Mouse (Mus musculus) hindbrain, embryonic 14.5 days (tissue): ENCODE results near the gene Mob3a. TPM values are rescaled to one million over a fixed set of nuclear protein-coding genes. Genes with fewer than 3 reads are reported as not detected.

Experiments used
- ATAC-seq: fragments of 200-750 bp; cut with Nextera tagmentation; 2 replicates; pipeline ENCODE4 v1.8.0; 2017; ENCODE audit warnings: moderate number of reproducible peaks, mild to moderate bottlenecking, moderate TSS enrichment, moderate library complexity; ENCODE audit not compliant: low FRiP score
- DNase-seq: peaks from one replicate; pipeline ENCODE4 v3.0.0-alpha.2; 2015; ENCODE audit warnings: low spot score
- H3K27ac ChIP-seq: fragments of 300-500 bp; sonication (generic); 2 replicates; pipeline ENCODE4 v1.5.1; 2014; ENCODE audit warnings: mild to moderate bottlenecking, moderate library complexity
- H3K27me3 ChIP-seq: fragments of 300-500 bp; sonication (generic); 2 replicates; pipeline ENCODE4 v1.6.1; 2014; ENCODE audit warnings: mild to moderate bottlenecking, low read length, mixed read lengths; ENCODE audit not compliant: control insufficient read depth, insufficient read depth
- H3K36me3 ChIP-seq: fragments of 300-500 bp; sonication (generic); replicated peaks from 2 replicates; pipeline ENCODE4 v1.6.1; 2014; ENCODE audit not compliant: control insufficient read depth, insufficient read depth
- H3K4me1 ChIP-seq: fragments of 300-500 bp; sonication (generic); replicated peaks from 2 replicates; pipeline ENCODE4 v1.6.1; 2014; ENCODE audit warnings: antibody characterized with exemption, low read length, mixed read lengths; ENCODE audit not compliant: control insufficient read depth, insufficient read depth
- H3K4me2 ChIP-seq: fragments of 300-500 bp; sonication (generic); replicated peaks from 2 replicates; pipeline ENCODE4 v1.6.1; 2014; ENCODE audit warnings: mild to moderate bottlenecking, moderate library complexity
- H3K4me3 ChIP-seq: fragments of 300-500 bp; sonication (generic); replicated peaks from 2 replicates; pipeline ENCODE4 v1.5.1; 2014; ENCODE audit warnings: mild to moderate bottlenecking, low read length
- H3K9ac ChIP-seq: fragments of 300-500 bp; sonication (generic); 2 replicates; pipeline ENCODE4 v1.6.1; 2014
- H3K9me3 ChIP-seq: fragments of 300-500 bp; sonication (generic); 2 replicates; pipeline ENCODE4 v1.6.1; 2016; ENCODE audit warnings: low read length; ENCODE audit not compliant: control insufficient read depth
- WGBS: fragments of 180-500 bp; shearing (Covaris S2); extraction: QIAGEN DNeasy Blood & Tissue Kit; methylation state at CpG from one replicate; pipeline ENCODE4 v1.1.7; 2014; 5-methylcytosine and 5-hydroxymethylcytosine counted together
- polyA plus RNA-seq: library from polyadenylated mRNA; unstranded; fragments of >200 nt; fragmentation: Nextera tagmentation; extraction: Ambion mirVana; gene quantifications from 2 replicates; pipeline ENCODE4 v1.2.1, GENCODE M21; 2014

Mob3a gene
- polyA plus RNA-seq, 1 experiment from 2014 or later = 47.1 TPM

GRCm38 (mm10) chr10:80695801-80696501 is 5.8 kb downstream of the Mob3a start:
- no peak for ATAC-seq
- no peak overlapping the region for H3K4me3 ChIP-seq
- no peaks in the 10 kb centered on the region for H3K27me3 ChIP-seq
- peaks cover 30% of the 10 kb centered on the region for H3K36me3 ChIP-seq
- H3K27ac ChIP-seq = no peak overlapping the region
- 76% methylated on average over 10 of the region's 10 CpGs for WGBS
- H3K9ac ChIP-seq = no peak overlapping the region
- no peak overlapping the region for H3K4me2 ChIP-seq
- H3K9me3 ChIP-seq = no peaks in the 10 kb centered on the region
- DNase-seq = no peak
- H3K4me1 ChIP-seq = peaks cover 16% of the 10 kb centered on the region

GRCm38 (mm10) chr10:80695186-80695585 is 6.6 kb downstream of the Mob3a start:
- H3K4me2 ChIP-seq = no peak overlapping the region
- H3K4me3 ChIP-seq = no peak overlapping the region
- peaks cover 8% of the 10 kb centered on the region for H3K4me1 ChIP-seq
- H3K36me3 ChIP-seq = peaks cover 38% of the 10 kb centered on the region
- 84% methylated on average over 2 of the region's 2 CpGs for WGBS
- H3K27me3 ChIP-seq = no peaks in the 10 kb centered on the region
- DNase-seq = no peak
- no peaks in the 10 kb centered on the region for H3K9me3 ChIP-seq
- H3K27ac ChIP-seq = no peak overlapping the region
- ATAC-seq = no peak
- H3K9ac ChIP-seq = no peak overlapping the region

GRCm38 (mm10) chr10:80694159-80694938 is 7.4 kb downstream of the Mob3a start:
- ATAC-seq (no peak), DNase-seq (no peak)
- peaks cover 46% of the 10 kb centered on the region for H3K36me3 ChIP-seq
- H3K9ac ChIP-seq = no peak overlapping the region
- H3K27ac ChIP-seq = no peak overlapping the region
- no peak overlapping the region for H3K4me3 ChIP-seq
- no peaks in the 10 kb centered on the region; the same call in 1 of the 2 replicates for H3K4me1 ChIP-seq
- WGBS = 85% methylated on average over 13 of the region's 13 CpGs
- H3K4me2 ChIP-seq = no peak overlapping the region
- H3K9me3 ChIP-seq = no peaks in the 10 kb centered on the region
- no peaks in the 10 kb centered on the region for H3K27me3 ChIP-seq

GRCm38 (mm10) chr10:80693401-80694045 is 8.3 kb downstream of the Mob3a start:
- WGBS = 92% methylated on average over 12 of the region's 12 CpGs
- no peak for ATAC-seq
- H3K4me2 ChIP-seq = no peak overlapping the region

GRCm38 (mm10) chr10:80692249-80693165 is 9.3 kb downstream of the Mob3a start:
- Histone ChIP-seq H3K4me3 (no peak overlapping the region), H3K27ac (no peak overlapping the region), H3K9me3 (no peaks in the 10 kb centered on the region), H3K9ac (no peak overlapping the region), H3K27me3 (no peaks in the 10 kb centered on the region), H3K4me1 (no peaks in the 10 kb centered on the region), H3K4me2 (no peak overlapping the region), H3K36me3 (peaks cover 54% of the 10 kb centered on the region)
- WGBS = 82% methylated on average over 14 of the region's 14 CpGs
- ATAC-seq (no peak), DNase-seq (no peak)

More at GRCm38 (mm10) chr10:80693401-80694045, 8.3 kb downstream of the Mob3a start:
- Histone ChIP-seq H3K27ac (no peak overlapping the region), H3K36me3 (peaks cover 54% of the 10 kb centered on the region), H3K27me3 (no peaks in the 10 kb centered on the region), H3K4me1 (no peaks in the 10 kb centered on the region; the same call in 1 of the 2 replicates), H3K4me3 (no peak overlapping the region), H3K9me3 (no peaks in the 10 kb centered on the region), H3K9ac (no peak overlapping the region)
- no peak for DNase-seq

GRCm38 (mm10) chr10:80687850-80688249 is 13.9 kb downstream of the Mob3a start:
- H3K4me3 ChIP-seq = no peak overlapping the region
- peaks cover 79% of the 10 kb centered on the region for H3K36me3 ChIP-seq
- H3K9me3 ChIP-seq = no peaks in the 10 kb centered on the region
- no peak overlapping the region for H3K27ac ChIP-seq
- WGBS = 46% methylated on average over 5 of the region's 5 CpGs
- ATAC-seq (no peak), DNase-seq (peak; percentile 52)
- no peak overlapping the region for H3K4me2 ChIP-seq
- H3K4me1 ChIP-seq = no peaks in the 10 kb centered on the region
- H3K27me3 ChIP-seq = no peaks in the 10 kb centered on the region
- no peak overlapping the region for H3K9ac ChIP-seq

- H3K4me2 ChIP-seq = no peak overlapping the region
- no peak for ATAC-seq
- no peak overlapping the region for H3K9ac ChIP-seq
- DNase-seq = no peak
- no peaks in the 10 kb centered on the region for H3K27me3 ChIP-seq
- 94% methylated on average over 3 of the region's 3 CpGs for WGBS
- no peaks in the 10 kb centered on the region for H3K4me1 ChIP-seq
- H3K4me3 ChIP-seq = no peak overlapping the region
- no peaks in the 10 kb centered on the region for H3K9me3 ChIP-seq
- peaks cover 79% of the 10 kb centered on the region for H3K36me3 ChIP-seq
- no peak overlapping the region for H3K27ac ChIP-seq
These were observed 15.2 kb downstream of the Mob3a start for GRCm38 (mm10) chr10:80686617-80687016.

GRCm38 (mm10) chr10:80684984-80685383 is 16.8 kb downstream of the Mob3a start:
- no peak for ATAC-seq
- Histone ChIP-seq H3K9me3 (no peaks in the 10 kb centered on the region), H3K27me3 (no peaks in the 10 kb centered on the region), H3K36me3 (peaks cover 63% of the 10 kb centered on the region), H3K27ac (no peak overlapping the region), H3K4me3 (no peak overlapping the region), H3K4me2 (no peak overlapping the region), H3K4me1 (no peaks in the 10 kb centered on the region), H3K9ac (no peak overlapping the region)
- DNase-seq = no peak
- 91% methylated on average over 4 of the region's 4 CpGs for WGBS
